Mouse (Mus musculus) urinary bladder, postnatal 25 days (tissue): ENCODE data around the gene Ydjc.

Experiments used
- DNase-seq: peaks from one replicate; pipeline ENCODE4 v3.0.0; 2022; ENCODE audit warnings: low spot score

Gene Ydjc

GRCm38 (mm10) chr16:17144339-17144738 is at the start of gene Ydjc:
Gene Ydjc (plus strand): TSS chr16:17144621.
- DNase-seq: no peak

- no peak for DNase-seq
Observed at GRCm38 (mm10) chr16:17096938-17097337, 47.5 kb upstream of the Ydjc start.

GRCm38 (mm10) chr16:17102630-17103220 is 41.7 kb upstream of the Ydjc start:
- DNase-seq: no peak

GRCm38 (mm10) chr16:17104600-17104999 is 39.8 kb upstream of the Ydjc start:
- no peak for DNase-seq

DNA sequence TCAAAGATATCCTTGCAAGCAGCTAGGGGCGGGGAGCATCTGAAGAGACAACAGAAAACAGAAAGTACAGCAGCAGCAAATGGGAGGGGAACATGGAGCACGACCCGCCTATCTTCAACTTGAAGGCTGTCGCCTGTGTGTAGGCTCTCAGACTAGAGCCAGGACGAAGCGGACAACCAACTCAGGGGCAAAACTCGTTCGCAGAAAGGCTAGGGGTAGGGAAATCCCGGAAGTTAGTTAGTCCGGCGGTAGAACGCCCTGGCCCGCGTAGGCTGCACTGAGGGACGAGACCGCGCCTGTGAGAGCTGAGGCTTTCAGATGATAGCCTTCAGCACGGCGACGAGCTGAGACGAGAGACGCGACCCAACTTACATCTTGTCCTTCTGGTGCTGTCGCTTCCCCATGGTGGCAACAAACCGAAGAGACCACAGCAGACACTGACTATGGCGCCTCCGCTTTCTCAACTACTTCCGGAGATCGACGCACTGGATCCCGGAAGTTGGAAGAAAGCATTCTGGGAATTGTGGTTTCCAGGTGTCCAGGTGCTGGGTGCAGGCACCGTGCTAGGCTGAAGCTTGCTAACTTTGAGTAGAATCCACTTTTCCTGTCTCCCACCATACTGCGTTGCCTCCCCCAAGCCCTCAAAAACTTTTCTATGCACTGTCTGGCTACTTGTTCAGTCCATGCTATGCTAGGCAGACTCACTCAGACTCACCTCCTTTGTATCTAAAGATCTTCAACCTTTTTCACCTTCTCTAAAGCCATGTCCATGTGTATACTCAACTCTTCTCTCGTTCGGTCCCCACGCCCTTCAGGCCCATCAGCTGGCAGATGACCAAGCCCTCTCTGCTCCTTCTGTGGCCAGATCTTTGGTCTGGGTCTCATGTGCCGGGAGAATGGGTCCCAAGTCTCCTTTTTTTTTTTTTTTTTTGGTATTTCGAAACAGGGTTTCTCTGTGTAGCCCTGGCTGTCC is 33.4 kb upstream of the Ydjc start, which contains the start of gene Ppil2:
Gene Ppil2 (minus strand): TSS at position 487 of the 973 bp plus-strand sequence.
- peak; percentile 58 for DNase-seq

- DNase-seq: no peak
Observed at GRCm38 (mm10) chr16:17117309-17117799, 27.1 kb upstream of the Ydjc start.

- DNase-seq: no peak
Observed at GRCm38 (mm10) chr16:17121569-17121968, 22.9 kb upstream of the Ydjc start.

DNA sequence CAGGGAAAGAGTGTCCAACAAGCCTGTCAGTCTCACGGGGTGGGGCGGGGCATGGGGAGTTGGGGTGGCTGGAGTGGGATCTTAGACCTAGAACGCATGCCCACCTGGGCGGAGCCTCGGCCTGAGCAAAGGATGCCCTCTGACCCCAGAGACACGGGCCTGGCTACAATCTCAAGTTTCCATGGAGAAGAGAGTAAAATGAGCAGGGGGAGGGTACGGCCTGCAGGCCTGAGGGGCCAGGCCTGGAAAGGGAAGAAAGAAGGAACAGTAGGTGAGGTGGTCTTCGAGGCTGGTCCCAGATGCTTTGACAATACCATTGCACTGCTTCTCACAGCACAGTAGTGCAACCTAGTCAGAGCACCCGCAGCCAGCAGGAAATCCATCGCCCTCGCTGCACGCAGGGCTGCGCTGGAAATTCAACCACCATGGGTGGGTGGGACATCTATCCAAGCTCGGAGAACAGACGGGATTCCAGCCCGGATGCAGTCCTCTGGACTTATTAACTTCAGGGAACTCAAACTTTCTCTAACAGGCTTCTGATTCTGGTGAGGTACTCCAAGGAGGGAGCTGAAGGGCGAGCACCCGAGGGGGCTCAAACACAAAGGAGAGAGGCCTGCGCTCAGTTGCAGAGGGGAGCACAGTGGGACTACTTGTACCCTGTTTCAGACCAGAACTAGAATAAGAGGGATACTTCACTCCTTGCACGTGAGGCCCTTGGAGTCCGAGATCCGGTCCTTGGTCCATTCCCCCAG is 20.1 kb upstream of the Ydjc start:
- no peak for DNase-seq

- DNase-seq: peak; percentile 52
Observed at GRCm38 (mm10) chr16:17124871-17125520, 19.4 kb upstream of the Ydjc start, which contains the start of gene 2610318N02Rik. Gene 2610318N02Rik (minus strand): TSS chr16:17125167.

DNA sequence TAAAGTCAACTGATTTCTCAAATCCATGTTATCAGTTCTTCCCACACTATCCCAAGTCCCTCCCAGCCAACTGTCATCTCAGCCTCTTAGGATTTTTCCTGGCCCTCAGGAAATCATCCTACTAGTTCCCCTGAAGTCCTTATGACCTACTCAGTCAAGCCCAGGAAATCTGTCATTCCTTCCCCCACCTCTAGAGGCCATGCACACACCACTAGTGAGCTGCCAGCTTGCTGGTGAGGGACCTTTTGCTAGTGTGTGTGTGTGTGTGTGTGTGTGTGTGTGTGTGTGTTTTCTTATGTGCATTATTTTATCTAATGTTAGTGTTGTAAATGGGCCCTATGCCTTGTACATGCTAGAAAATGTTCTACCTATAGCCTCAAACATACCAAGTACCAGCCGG is 17.1 kb upstream of the Ydjc start:
- DNase-seq: peak; percentile 16

- DNase-seq: peak; percentile 15
Observed at GRCm38 (mm10) chr16:17131191-17132088, 13.0 kb upstream of the Ydjc start.

- peak; percentile 93 for DNase-seq
Observed at GRCm38 (mm10) chr16:17132089-17132905, 12.1 kb upstream of the Ydjc start, which contains the start of gene Sdf2l1. Gene Sdf2l1 (minus strand): TSS chr16:17132383.

DNA sequence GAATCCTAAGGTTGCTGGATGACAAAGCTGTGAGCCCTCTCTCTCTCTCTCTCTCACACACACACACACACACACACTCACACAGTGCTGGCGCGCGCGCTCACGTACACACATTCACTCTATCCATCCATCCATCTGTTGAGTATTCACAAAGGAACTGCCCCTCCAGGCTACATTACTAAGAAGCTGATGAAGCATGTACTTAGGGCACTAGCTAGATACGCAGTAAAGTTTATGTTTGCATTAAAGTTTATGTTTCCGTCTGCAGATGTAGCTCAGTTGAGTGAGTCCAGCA is 11.6 kb upstream of the Ydjc start:
- DNase-seq: no peak

DNA sequence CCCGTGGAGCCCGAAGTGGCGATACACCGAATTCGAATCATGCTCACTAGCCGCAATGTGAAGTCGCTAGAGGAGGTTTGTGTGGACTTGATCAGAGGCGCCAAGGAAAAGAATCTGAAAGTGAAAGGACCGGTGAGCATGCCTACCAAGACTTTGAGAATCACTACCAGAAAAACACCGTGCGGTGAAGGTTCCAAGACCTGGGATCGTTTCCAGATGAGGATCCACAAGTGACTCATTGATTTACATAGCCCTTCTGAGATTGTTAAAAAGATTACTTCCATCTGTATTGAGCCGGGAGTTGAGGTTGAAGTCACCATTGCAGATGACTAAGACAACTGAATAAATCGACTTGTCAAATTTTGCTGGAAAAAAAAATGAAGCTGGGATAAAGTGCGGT is 7.1 kb upstream of the Ydjc start:
- no peak for DNase-seq

GRCm38 (mm10) chr16:17146772-17147235 is 2.4 kb downstream of the Ydjc start, which contains the start of gene Ccdc116:
Gene Ccdc116 (minus strand): TSS chr16:17147229.
- peak; percentile 64 for DNase-seq

- peak; percentile 25 for DNase-seq
Observed at GRCm38 (mm10) chr16:17147391-17147929, 3.0 kb downstream of the Ydjc start.

- peak; percentile 26 for DNase-seq
Observed at GRCm38 (mm10) chr16:17148084-17148483, 3.7 kb downstream of the Ydjc start.

DNA sequence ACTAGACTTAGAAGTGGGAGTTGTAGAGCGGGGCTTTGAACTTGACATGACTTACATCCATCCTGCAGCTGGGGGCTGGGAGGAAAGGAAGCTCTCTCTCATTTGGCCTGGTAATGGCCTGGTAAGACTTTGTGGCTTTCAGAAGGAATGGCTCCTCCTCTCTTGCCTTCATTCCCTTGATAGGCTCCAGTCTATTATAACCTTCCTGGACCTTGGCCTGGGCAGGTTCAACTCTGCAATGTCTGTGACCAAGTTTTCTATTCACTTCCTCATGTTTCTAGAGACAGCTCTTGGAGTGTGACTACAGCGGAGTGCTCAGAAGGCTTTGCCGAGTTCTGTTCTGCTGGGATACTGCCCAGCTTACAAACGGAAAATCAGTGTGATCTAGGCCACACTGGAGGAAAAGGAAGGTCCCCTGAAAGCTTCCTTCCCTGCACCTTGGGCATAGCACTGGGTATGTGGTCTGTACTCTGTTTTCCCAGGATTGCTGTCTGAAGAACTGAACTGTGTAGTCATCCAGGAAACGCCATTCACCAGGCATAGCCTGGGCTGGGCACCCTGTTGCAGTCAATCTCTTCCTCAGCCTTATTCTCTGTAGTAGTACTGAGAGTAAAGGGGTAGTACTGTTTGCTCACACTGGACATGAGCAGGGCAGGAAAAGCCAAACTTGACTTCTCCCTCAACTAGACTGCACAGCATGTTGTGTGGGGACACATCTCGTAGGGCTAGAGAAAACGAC is 6.3 kb downstream of the Ydjc start:
- no peak for DNase-seq

GRCm38 (mm10) chr16:17151874-17152273 is 7.5 kb downstream of the Ydjc start:
- no peak for DNase-seq
